Comparison of ENCODE assay signal across 22 mouse cellular contexts in the genomic region with DNA sequence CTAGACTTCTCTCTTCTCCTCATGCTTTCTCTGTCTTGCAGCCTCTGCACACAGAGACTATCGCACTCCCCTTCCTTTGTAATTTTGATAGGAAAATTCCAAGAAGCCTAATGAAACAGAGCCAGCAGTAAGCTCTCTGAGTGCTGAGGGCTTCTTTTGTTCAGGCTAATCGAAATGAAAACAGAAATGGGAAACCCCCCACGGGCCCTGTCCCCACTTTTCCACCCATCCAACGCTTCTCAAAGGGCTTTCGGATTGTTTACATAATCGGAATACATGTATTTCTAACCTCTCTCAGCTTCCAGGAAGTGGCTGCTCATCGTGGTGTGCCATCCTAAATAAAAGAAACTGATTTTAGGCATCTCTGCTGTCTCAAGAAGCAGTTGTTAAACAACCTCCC. TPM values are rescaled to one million over a fixed set of nuclear protein-coding genes. Genes with fewer than 3 reads are reported as not detected.
DNase-seq lines count a peak whose midpoint lies in the region; ATAC-seq and TF ChIP-seq lines count a peak whose summit lies in the region.
"Had no signal": no experiment of that assay in that cellular context is flagged by ENCODE, and none has a peak within 500 bp of the region (broad histone marks: within the 10 kb centered on the region; RNA-seq: fewer than 3 reads in every experiment).

No protein-coding gene starts in this region.

- H3K4me1 ChIP-seq in heart, embryonic 16.5 days (ENCODE audit: control insufficient read depth, insufficient read depth, low read length): peaks cover 4% of the 10 kb centered on the region
- no peaks in the 10 kb centered on the region for H3K4me1 ChIP-seq in CH12.LX (ENCODE audit: control insufficient read depth in 1 of 2, insufficient read depth in 2 of 2)
- H3K4me1 ChIP-seq in embryonic facial prominence, embryonic 11.5 days (ENCODE audit: control insufficient read depth, insufficient read depth, low read length): peaks cover 2% of the 10 kb centered on the region; the same call in 1 of the 2 replicates
- H3K4me1 ChIP-seq in lung, adult 2 months (ENCODE audit: control insufficient read depth, insufficient read depth, low read length): no peaks in the 10 kb centered on the region
- H3K4me1 ChIP-seq: liver, embryonic 12.5 days had no signal

- DNase-seq in heart, postnatal 14 days: no peak
- no peak for DNase-seq in CH12.LX (ENCODE audit: extremely low read depth)
- peak; percentile 83 for DNase-seq in R1 (ENCODE audit: low read depth, low spot score)
- DNase-seq in embryonic facial prominence, embryonic 11.5 days (ENCODE audit: low spot score): peak; percentile 49
- no peak for DNase-seq in left cerebral cortex, postnatal 25 days (ENCODE audit: low spot score in 2 of 2)
- DNase-seq in lung, adult 2 months: no peak
- DNase-seq: adrenal gland, postnatal 10 days; cerebellum, adult 11 months; cerebellum, postnatal 36 days; gastrocnemius, postnatal 10 days; kidney, postnatal 10 days; right cerebral cortex, postnatal 14 days; thymus, postnatal 36 days had no signal

- no peak for TF ChIP-seq POLR2A in CH12.LX (IDR thresholded peaks at IDR 0.05; ENCODE audit: low read depth, low read length)
- TF ChIP-seq POLR2A in lung, adult 2 months (IDR thresholded peaks at IDR 0.05; ENCODE audit: borderline replicate concordance, extremely low read depth, low read depth, low read length): no peak

- 0 out of 2 replicates have a peak, but pooled peaks have one; percentile 41 for ATAC-seq in heart, embryonic 16.5 days (replicated peaks; ENCODE audit: extremely low read depth, insufficient read depth, low FRiP score)
- ATAC-seq in embryonic facial prominence, embryonic 11.5 days (replicated peaks; ENCODE audit: insufficient number of reproducible peaks, low FRiP score, low TSS enrichment, low read depth): no peak
- ATAC-seq: intestine, postnatal 0 days; liver, embryonic 12.5 days; midbrain, embryonic 16.5 days had no signal

- TF ChIP-seq RAD21 in CH12.LX (IDR thresholded peaks at IDR 0.05; ENCODE audit: low read depth, low read length): no peak

- H3K27me3 ChIP-seq in heart, embryonic 16.5 days (ENCODE audit: control insufficient read depth, insufficient read depth, low read length): peaks cover 22% of the 10 kb centered on the region
- H3K27me3 ChIP-seq in CH12.LX (replicated peaks): no peaks in the 10 kb centered on the region
- peaks cover 9% of the 10 kb centered on the region for H3K27me3 ChIP-seq in embryonic facial prominence, embryonic 11.5 days (ENCODE audit: control insufficient read depth, insufficient read depth, low read length)

- H3K9me3 ChIP-seq in heart, embryonic 16.5 days (replicated peaks; ENCODE audit: control insufficient read depth, low read length): no peaks in the 10 kb centered on the region
- no peaks in the 10 kb centered on the region for H3K9me3 ChIP-seq in CH12.LX (replicated peaks; ENCODE audit: low read length)
- no peaks in the 10 kb centered on the region for H3K9me3 ChIP-seq in embryonic facial prominence, embryonic 11.5 days (replicated peaks; ENCODE audit: control insufficient read depth, low read length)
- H3K9me3 ChIP-seq: hindbrain, embryonic 12.5 days; liver, embryonic 12.5 days; lung, embryonic 15.5 days had no signal

- dilution Hi-C loops in CH12.LX (cut with MboI; ENCODE audit: extremely low pct_ligation_motif_present, extremely low pct_unique_long_range_greater_than_20kb, low sequenced_read_pairs): no loop called here

- WGBS in heart, embryonic 16.5 days: 29% methylated on average over 7 of the region's 7 CpGs
- 3% methylated on average over 7 of the region's 7 CpGs for WGBS in embryonic facial prominence, embryonic 11.5 days
- WGBS in lung, adult 2 months: 30% methylated on average over 7 of the region's 7 CpGs

- TF ChIP-seq CTCF in CH12.LX (conservative IDR thresholded peaks at IDR 0.05 in 1 of 2, IDR thresholded peaks at IDR 0.05 in 1 of 2; ENCODE audit: low read depth in 2 of 2, low read length in 2 of 2): no peak
- no peak for TF ChIP-seq CTCF in lung, adult 2 months (IDR thresholded peaks at IDR 0.05; ENCODE audit: insufficient read depth, low read length)

- in situ Hi-C loops in CH12.LX (cut with MboI; ENCODE audit: low pct_ligation_motif_present, low pct_unique_long_range_greater_than_20kb, low sequenced_read_pairs): loop anchor here (25.0 kb wide), 1 partner anchor 479 kb away; no protein-coding TSS in a partner anchor

- TF ChIP-seq EP300 in CH12.LX (IDR thresholded peaks at IDR 0.05; ENCODE audit: low read length): no peak

- intact Hi-C loops in heart, postnatal 14 days (cut with DNase I): no loop called here
- intact Hi-C loops in left cerebral cortex, postnatal 25 days (cut with DNase I): no loop called here

- H3K9ac ChIP-seq in heart, embryonic 16.5 days (ENCODE audit: low read length): no peak overlapping the region
- no peak overlapping the region for H3K9ac ChIP-seq in CH12.LX (ENCODE audit: insufficient read depth, low read depth)
- no peak overlapping the region for H3K9ac ChIP-seq in embryonic facial prominence, embryonic 11.5 days (replicated peaks; ENCODE audit: low read length)
- H3K9ac ChIP-seq: hindbrain, embryonic 12.5 days; liver, embryonic 12.5 days; lung, embryonic 15.5 days had no signal

- no peaks in the 10 kb centered on the region for H3K36me3 ChIP-seq in heart, embryonic 16.5 days (ENCODE audit: control insufficient read depth, insufficient read depth)
- no peaks in the 10 kb centered on the region for H3K36me3 ChIP-seq in CH12.LX (replicated peaks in 1 of 2; ENCODE audit: control insufficient read depth in 1 of 2, insufficient read depth in 1 of 2, low read length in 1 of 2)
- no peaks in the 10 kb centered on the region for H3K36me3 ChIP-seq in embryonic facial prominence, embryonic 11.5 days (replicated peaks; ENCODE audit: control insufficient read depth, insufficient read depth, low read depth, low read length)
- H3K36me3 ChIP-seq: hindbrain, embryonic 12.5 days; liver, embryonic 12.5 days; lung, embryonic 15.5 days had no signal

- H3K27ac ChIP-seq in heart, embryonic 16.5 days (ENCODE audit: low read length): 0 out of 2 replicates have a peak overlapping the region, but pooled peaks have one; percentile 37
- no peak overlapping the region for H3K27ac ChIP-seq in CH12.LX (ENCODE audit: insufficient read depth, low read depth)
- no peak overlapping the region for H3K27ac ChIP-seq in embryonic facial prominence, embryonic 11.5 days (replicated peaks; ENCODE audit: low read depth, low read length)
- H3K27ac ChIP-seq: hindbrain, embryonic 12.5 days; liver, embryonic 12.5 days; lung, embryonic 15.5 days had no signal

- H3K4me2 ChIP-seq in heart, embryonic 16.5 days (ENCODE audit: low read depth, low read length): 0 out of 2 replicates have a peak overlapping the region, but pooled peaks have one; percentile 9
- 0 out of 2 replicates have a peak overlapping the region, but pooled peaks have one; percentile 36 for H3K4me2 ChIP-seq in CH12.LX (ENCODE audit: insufficient read depth, low read depth, poor library complexity, severe bottlenecking)
- no peak overlapping the region for H3K4me2 ChIP-seq in embryonic facial prominence, embryonic 11.5 days (ENCODE audit: low read depth, low read length)
- H3K4me2 ChIP-seq: hindbrain, embryonic 12.5 days; liver, embryonic 12.5 days; lung, embryonic 15.5 days had no signal

- no peak overlapping the region for H3K4me3 ChIP-seq in heart, embryonic 16.5 days (ENCODE audit: low read length)
- no peak overlapping the region for H3K4me3 ChIP-seq in CH12.LX (replicated peaks in 1 of 3; ENCODE audit: low read depth in 2 of 3, low read length in 2 of 3, poor library complexity in 1 of 3)
- H3K4me3 ChIP-seq in embryonic facial prominence, embryonic 11.5 days (ENCODE audit: low read depth, low read length): no peak overlapping the region
- H3K4me3 ChIP-seq in lung, adult 2 months (replicated peaks; ENCODE audit: extremely low read depth, low read depth, low read length): no peak overlapping the region
- H3K4me3 ChIP-seq: erythroblast, embryonic 14.5 days; hindbrain, embryonic 12.5 days; liver, embryonic 12.5 days; lung, embryonic 15.5 days had no signal

- no peaks in the 10 kb centered on the region for H3K79me2 ChIP-seq in CH12.LX (replicated peaks; ENCODE audit: control insufficient read depth, extremely low read depth, insufficient read depth, poor library complexity, severe bottlenecking)

TF ChIP-seq in CH12.LX, 34 proteins besides CTCF, POLR2A, EP300 and RAD21:
- TF ChIP-seq TBP (conservative IDR thresholded peaks at IDR 0.05; ENCODE audit: low read depth, low read length) (no peak), JUN (IDR thresholded peaks at IDR 0.05; ENCODE audit: insufficient read depth, low read depth, low read length) (no peak), SMC3 (IDR thresholded peaks at IDR 0.05; ENCODE audit: low read depth, low read length) (no peak), ZC3H11A (IDR thresholded peaks at IDR 0.05; ENCODE audit: low read depth, low read length) (no peak), NELFE (IDR thresholded peaks at IDR 0.05; ENCODE audit: low read depth, low read length) (no peak), UBTF (IDR thresholded peaks at IDR 0.05; ENCODE audit: low read depth, low read length) (no peak), NRF1 (IDR thresholded peaks at IDR 0.05; ENCODE audit: low read depth, low read length) (no peak), GABPA (IDR thresholded peaks at IDR 0.05; ENCODE audit: insufficient replicate concordance, low read depth, low read length) (no peak), SIN3A (IDR thresholded peaks at IDR 0.05; ENCODE audit: low read length) (no peak), PAX5 (IDR thresholded peaks at IDR 0.05; ENCODE audit: low read length) (no peak), ELF1 (IDR thresholded peaks at IDR 0.05; ENCODE audit: low read depth, low read length) (no peak), HCFC1 (IDR thresholded peaks at IDR 0.05; ENCODE audit: low read depth, low read length) (no peak), MYC (IDR thresholded peaks at IDR 0.05; ENCODE audit: low read depth, low read length) (no peak), E2F4 (IDR thresholded peaks at IDR 0.05; ENCODE audit: insufficient replicate concordance, low read depth, low read length) (no peak), IRF4 (IDR thresholded peaks at IDR 0.05; ENCODE audit: low read depth, low read length) (no peak), USF2 (conservative IDR thresholded peaks at IDR 0.05; ENCODE audit: low read depth, low read length) (no peak)

RNA-seq across cellular contexts. Expression of a gene that starts 6.7 kb away (rescaled TPM):
- polyA plus RNA-seq in heart, embryonic 16.5 days (2015; fragmentation: Nextera tagmentation; extraction: Ambion mirVana): 2.0 and 2.4 TPM in 2 replicates
- total RNA-seq in heart, postnatal 14 days (2021): 1 to 10 TPM; 2.7 to 5.1 TPM
- total RNA-seq in CH12.LX (2012; rRNA removed) (not detected in 2 replicates), CH12.LX (2014; rRNA removed) (not detected in 2 replicates)
- not detected in 2 replicates for polyA plus RNA-seq in CH12.LX (2012; ENCODE audit: insufficient read length, low read depth)
- polyA plus RNA-seq in embryonic facial prominence, embryonic 11.5 days (2014; fragmentation: Nextera tagmentation; extraction: Ambion mirVana): 7.2 and 7.7 TPM in 2 replicates
- total RNA-seq in left cerebral cortex, postnatal 25 days (2021): 1 to 10 TPM; 2.3 to 3.0 TPM
- polyA plus RNA-seq in lung, adult 2 months (2012; rRNA removed): 7.3 and 9.5 TPM in 2 replicates
- total RNA-seq: megakaryocyte progenitor cell, adult 5-6 weeks; MEL had no signal
- polyA plus RNA-seq: erythroblast, embryonic 14.5 days had no signal

Comparison
In these comparisons a context has a peak if more than half of its experiments do, and no peak if none do; other contexts are left out.
1. DNase-seq: peak in R1 (single experiment) and embryonic facial prominence, embryonic 11.5 days (single experiment); none in heart, postnatal 14 days (0 of 2), CH12.LX (single experiment), left cerebral cortex, postnatal 25 days (0 of 2) and lung, adult 2 months (single experiment).